Mouse (Mus musculus) 3134 (cell line): Measurements from ENCODE around the gene Osbpl11.
"Not testable (repeated sequence)": the region's sequence is repeated elsewhere in the genome, so short reads cannot be mapped to it uniquely, and the experiment has no call there.

ENCODE experiments used
- DNase-seq: peaks from one replicate; pipeline ENCODE4 v3.0.0-alpha.2; 2011; ENCODE audit warnings: low spot score; ENCODE audit not compliant: insufficient read length; ENCODE audit errors: extremely low read depth

Osbpl11 gene

DNA sequence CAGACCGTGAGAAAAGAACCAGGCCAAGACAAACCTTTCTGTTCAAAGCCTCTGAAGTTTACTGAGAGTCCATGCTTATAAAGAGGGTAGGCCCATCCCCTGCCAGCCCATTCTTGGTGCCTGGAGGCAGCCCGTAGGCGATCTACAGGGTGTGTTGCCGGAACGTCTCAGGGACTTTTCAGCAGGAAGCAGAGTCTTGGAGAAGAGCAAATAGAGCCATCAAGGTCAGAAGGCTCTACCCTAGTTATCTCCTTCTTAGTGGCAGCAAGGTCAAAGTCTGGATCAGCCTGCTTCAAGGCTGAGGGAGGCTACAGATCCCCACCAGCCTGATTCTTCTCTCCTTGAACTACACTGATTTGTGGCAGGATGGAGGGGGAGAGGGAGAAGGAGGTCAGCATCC lies 8.0 kb upstream of the Osbpl11 start:
- not testable (repeated sequence) for DNase-seq

DNA sequence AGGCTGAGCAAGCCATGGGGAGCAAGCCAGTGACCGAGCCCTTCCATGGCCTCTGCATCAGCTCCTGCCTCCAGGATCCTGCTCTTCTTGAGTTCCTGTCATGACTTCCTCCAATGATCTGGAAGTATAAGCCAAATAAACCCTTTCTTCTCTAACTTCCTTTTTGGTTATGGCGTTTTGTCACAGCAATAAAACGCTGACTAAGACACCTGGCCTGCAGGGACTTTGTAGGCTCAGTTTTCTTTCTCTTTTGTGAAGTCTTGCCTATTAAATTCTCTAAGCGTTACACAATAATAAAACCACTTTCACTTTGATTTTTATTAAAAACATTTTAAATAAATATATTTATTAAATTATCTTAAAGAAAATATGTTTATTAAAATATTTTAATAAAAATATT lies 7.1 kb upstream of the Osbpl11 start:
- no peak for DNase-seq

DNA sequence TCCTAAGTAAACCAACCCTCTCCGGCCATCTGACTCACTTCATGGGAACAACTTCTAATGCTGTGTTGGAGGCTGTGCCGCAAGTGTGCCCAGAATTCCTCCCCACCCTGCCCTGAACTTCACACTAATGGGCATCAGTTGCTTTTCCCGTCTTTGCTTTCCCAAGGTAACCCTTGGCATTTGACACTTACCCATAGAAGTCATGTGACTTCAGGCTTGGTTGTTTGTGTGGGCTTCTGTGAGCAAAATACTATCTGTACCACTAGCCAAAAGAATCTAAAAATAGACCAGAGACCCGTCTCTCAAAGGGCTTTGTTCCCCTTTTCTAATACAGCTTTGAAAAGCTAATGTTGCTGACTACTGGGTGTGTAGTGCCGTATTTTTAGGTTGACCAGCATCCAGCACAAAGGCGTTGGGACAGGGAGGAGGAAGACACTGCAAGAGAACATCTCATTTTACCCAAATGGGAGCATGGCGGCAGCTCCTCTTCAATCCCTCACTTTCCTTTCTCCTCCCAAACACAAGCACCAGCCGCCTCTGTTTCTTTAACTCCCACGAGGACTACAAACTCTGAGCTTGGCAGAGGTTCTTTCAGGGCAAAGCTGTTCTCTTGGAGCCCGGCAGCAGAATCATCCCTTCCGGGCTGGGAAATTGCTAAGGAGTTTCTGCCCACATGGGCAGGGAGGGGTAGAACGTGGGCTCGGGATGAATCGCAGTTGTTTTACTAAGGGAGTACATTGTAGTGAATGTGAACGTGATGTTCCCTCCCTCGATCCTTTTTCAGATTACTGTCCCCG lies 6.4 kb upstream of the Osbpl11 start:
- no peak for DNase-seq

DNA sequence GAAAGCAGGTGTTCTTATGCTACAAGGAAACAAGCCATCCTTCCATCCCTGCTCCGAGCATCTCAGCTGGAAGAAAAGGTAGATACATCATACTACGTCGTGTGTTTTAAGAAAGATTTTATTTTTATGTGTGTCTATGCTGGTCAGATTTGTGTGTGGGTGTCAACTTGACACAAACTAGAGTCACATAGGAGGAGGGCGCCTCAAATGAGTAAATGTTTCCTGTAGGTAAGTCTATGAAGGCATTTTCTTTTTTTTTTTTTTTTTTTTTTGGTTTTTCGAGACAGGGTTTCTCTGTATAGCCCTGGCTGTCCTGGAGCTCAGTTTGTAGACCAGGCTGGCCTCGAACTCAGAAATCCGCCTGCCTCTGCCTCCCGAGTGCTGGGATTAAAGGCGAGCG lies 5.6 kb upstream of the Osbpl11 start:
- DNase-seq, result not testable (repeated sequence)

DNA sequence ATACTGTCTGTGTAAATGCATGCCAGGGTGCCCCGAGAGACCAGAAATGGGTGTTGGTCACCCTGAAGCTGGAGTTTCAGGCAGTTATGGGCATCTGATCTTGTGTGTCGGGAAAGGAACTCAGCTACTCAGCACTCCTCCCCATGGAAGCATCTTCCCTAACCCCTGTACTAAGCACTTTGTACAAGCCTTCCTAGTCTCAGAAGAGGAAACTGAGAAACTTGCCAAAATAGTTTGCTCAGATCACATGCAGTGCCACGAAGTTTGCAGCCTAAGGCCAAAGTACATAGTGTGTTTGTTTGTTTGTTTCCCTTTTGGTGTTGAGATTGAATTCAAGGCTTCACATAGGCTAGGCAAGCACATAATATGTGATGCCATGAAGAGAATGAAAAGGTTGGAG lies 5.0 kb upstream of the Osbpl11 start:
- DNase-seq, result no peak

DNA sequence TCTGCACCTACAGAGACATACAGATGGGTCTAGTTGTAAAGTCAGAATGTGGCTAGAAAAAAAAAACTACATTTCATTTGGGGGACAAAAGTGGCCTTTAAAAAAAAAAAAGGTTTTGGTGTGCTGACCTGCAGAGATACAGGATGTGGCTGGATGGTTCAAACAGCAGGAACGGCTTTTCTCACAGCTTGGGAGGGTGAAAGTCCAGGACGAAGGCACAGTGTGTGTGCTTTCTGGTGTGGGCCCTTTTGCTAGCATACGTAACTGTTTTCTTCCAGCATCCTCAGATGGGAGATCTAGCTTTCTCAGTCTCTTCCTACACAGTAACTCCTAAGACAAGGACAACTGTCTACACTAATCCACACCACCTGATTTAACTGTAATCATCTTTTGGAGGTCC lies 4.1 kb upstream of the Osbpl11 start:
- DNase-seq, result no peak

DNA sequence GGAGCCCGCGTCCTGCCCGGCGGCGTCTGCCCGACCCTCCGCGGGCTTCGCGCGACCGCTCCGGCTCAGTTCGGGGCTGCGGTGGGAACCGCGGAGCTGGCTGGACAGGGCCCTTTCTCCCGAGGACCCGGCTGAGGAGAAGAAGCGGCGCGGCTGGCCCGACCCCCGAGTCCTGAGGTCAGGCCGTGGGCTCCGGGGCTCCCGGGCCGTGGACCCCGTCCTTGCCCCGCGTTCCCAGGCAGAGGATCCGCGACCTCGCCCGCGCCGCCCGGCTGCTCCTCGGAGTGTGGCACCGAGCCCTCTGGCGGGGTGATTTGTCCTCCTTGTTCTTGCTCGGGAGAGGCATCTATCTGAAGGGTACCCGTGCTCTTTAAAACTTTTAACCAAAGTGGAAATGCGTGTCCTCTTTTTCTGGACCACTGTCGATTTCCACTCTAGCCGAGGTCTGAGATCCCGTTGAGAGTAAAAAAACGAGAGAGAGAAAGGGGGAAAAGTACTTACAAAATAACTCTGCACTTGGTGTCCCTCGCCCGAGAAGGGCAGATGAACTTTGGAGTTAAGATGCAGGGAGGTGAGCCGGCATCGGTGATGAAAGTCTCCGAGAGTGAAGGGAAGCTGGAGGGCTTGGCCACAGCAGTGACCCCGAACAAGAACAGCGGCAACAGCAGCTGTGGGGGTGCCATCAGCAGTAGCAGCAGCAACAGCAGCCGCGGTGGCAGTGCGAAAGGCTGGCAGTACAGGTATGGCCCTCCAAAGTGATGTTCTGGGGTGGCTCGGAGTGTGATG lies 583 bp downstream of the Osbpl11 start:
- peak; percentile 59 for DNase-seq

DNA sequence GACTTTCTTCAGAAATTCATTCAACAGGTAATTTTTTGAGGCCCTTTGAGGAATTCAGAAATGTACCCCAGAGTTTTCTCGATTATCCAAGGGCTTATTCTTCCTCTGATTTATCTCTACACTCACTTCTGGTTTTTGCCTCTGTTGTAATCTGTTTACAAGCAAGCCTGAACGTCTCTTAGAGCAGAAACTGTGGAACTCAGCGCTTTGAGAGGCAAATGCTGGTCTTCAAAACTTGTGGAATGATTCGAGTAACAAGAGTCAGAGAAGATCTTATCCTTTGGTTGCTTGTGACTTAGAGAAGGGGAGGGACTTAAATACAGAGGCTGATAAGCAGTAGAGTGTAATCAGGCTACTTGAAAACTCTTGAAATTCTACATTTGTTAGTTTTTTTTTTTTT lies 1.3 kb downstream of the Osbpl11 start:
- DNase-seq, result no peak

DNA sequence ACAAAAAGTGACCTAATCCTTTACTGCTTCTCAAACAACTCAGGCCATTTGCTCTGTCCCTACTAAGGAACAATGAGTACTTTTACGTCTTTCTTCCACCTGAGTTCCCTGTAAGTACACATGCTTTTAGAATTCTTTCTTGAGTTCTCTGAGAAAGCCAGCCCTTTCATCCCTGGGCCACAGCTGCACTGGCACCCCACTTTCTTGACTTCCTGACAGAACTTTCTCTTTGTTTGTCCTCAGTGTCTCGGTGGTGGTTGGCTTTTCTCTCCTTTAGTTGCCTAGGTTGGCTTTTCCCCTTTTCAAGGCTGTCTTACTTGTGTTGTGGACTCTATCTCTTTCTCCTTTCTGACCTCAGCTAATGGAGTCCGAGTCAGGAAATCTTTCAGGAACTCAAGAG lies 3.2 kb downstream of the Osbpl11 start:
- no peak for DNase-seq

DNA sequence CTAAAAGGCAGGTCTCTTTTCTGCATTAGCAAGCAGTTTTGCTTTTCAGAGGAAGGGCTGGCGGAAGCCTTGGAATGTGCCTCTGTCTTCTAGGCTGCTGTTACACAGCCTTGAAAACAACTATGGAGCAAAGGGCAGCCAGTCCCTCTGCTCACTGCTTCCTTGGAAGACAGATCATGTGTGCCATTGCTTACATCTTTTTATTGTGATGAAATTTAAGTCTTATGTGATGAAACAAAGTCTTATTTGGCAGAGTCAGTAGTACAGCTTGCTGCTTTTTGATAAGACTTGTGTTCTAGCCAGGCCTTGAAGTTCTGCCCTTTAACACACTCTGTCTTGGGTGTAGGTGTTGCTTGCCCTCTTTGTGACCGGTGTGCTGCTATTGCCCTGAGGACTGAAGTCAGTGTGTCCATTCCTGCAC lies 6.8 kb downstream of the Osbpl11 start:
- DNase-seq, result no peak

DNA sequence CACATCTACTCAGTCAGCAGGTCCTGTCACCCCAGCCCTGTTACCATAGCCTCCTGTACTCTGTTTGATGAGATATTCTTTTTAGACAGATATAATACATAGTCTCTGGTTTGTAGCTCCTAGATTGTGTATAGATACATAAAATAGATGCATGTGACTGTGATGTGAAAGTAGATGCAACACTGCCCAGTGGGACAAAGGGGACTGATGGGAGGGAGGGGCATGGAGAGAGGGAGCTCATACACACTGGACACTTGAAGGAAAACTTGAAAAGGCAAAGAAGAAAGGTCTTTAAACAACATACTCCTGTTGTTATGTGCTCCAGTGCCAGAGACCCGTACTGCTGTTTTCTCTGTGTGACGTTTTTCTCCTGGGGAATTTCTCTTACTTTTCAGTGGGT lies 7.4 kb downstream of the Osbpl11 start:
- DNase-seq, result no peak

DNA sequence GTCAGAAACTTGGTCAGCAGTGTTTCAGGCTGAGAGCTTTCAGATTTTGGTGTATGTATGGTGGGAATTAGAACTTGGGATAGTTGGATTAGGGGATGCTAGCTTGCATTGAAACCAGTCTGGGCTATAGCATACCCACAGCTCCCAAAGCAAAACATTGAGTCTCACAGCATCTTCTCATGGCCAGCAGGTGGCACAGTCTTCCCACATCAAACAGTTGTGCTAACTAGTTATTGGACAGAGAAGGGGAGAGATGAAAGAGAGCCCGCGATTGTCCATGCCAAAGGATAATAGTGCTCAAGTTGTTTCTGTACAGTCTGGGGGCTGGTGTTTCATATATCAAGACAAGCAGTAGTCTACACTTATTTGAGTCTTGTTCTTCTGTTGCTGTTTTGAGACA lies 8.8 kb downstream of the Osbpl11 start:
- DNase-seq, result no peak

DNA sequence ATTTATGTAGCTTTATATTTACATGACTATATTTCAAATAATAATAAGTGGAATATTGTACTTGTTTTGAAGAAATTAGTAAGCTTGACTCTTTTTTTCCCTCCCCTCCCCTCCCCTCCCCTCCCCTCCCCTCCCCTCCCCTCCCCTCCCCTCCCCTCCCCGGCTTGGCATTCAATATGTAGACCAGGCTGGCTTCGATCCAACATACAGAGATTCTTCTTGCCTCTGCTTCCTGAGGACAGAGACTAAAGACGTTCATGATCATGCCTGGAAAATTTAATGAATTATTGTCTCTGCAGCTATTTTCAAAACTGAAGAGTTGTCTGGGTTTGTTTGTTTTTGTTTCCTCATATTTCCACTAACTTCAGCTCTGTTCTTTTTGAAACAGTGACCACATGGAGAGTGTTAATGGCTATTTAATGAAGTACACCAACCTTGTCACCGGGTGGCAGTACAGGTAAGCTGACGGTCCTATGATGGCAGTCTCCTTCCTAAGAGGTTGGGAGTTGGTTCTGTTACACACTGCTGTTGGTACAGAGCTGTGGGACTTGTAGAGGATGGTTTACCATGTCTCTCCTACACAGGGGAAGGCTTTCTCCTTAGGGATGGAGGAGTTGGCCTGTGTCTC lies 10.9 kb downstream of the Osbpl11 start:
- no peak for DNase-seq

DNA sequence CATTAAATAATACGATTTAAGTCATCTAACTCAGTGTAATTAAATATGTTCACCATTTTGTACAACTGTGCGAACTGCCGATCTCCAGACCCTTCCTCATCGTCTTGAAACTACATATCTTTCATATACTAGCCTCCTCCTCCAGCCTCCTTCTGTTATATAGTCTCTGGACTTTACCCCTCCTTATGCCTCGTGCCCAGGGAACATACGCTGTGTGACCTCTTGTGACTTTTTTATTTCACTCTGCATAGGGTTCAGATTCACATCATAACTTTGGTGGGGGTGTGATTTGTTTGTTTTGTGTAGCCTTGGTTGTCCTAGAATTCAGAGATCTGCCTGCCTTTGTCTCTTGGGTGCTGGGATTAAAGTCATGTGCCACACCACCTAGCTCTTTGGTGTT lies 11.7 kb downstream of the Osbpl11 start:
- no peak for DNase-seq

DNA sequence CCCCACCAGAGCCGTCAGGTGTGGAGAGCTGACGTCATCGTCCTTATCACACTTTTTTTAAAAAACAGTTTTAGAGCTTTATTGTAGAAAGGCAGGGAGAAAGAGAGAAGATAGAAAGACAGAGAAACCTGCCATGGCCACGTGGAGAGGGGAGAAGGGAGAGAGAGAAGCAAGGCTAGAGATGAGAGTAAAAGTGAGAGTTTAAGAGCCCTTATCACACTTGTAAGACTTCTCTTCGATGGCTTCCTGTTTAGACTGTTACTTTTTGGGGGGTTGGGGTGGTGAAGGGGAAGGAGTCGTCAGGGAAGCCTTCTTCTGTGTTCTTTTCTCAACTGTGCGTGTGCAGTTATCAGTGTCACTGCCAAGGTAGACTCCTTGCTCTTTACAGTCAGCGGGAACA lies 15.7 kb downstream of the Osbpl11 start:
- DNase-seq, result no peak

DNA sequence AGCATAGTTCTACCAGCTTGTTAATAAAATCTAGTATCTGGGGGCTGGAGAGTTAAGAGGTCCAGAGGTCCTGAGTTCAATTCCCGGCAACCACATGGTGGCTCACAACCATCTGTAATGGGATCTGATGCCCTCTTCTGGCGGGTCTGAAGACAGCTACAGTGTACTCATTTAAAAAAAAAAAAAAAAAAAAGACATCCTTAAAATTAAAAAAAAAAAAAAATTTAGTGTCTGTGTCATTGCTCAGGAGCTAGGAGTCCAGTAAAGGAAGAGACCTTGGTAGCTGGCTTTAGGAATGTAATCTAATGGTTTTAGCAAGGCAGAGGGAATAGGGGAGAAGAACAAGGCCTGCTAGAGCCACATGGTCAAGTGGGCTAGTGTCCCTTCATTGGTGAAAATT lies 25.9 kb downstream of the Osbpl11 start:
- no peak for DNase-seq

DNA sequence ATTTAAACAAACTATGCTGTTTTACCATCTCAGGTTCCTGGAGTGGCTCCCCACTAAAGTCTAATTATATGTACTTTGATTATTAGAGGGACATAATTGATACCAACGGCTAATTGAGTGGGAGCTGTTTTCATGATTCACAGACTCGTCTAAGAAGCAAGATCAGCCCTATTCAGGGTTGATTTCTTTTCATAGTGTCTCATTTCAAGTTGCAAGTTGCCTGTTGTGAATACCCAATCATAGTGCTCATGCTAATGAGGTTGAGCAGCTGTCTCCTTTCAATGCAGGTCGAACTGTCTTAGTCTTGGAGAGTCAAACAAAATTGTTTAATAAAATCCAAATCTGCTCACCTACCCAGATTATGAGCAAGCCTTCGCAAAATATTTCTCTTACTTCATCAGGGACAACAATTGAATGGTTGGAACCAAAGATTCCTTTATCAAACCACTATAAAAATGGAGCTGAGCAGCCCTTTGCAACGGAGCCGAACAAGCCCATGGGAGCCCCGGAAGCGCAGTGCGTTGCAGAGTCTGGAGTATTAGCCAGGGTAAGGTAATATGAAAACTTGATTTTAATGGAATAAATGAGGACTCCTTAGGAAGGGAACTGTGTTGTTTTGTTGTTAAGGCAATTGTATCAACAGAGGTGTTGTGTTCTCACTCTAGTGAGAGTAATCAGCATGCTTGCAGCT lies 31.6 kb downstream of the Osbpl11 start:
- no peak for DNase-seq

DNA sequence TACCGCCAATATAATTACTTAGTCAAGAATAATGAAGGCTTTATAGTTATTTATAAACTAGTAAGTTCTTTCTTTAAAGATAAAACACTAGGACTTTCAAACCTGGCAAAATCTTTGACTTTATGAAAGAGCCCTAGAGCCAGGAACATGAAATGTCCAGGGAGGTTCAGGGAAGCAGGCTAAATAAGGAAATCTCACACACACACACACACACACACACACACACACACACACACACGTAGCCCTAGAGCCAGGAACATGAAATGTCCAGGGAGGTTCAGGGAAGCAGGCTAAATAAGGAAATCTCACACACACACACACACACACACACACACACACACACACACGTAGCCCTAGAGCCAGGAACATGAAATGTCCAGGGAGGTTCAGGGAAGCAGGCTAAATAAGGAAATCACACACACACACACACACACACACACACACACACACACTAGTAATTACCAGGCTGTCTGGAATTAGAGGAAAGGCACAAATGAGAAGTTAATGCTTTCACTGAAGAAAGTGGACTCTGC lies 32.7 kb downstream of the Osbpl11 start:
- not testable (repeated sequence) for DNase-seq

DNA sequence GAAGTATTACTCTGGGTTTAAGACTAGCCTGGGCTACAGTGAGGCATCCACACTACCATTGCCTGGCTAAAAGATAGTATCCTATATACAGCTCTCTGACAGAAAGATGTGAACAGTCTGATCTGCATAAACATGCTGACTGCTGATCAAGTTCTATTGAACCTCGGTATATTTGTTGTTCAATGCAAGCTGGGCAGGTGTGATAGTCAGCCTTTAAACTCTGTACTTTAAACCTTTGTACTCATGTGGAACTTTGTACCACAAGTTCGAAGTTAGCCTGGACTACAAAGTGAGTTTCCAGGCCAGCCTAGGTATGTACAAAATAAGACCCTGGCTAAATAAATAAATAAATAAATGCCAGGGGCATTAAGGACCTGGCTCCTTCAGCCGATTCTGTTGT lies 37.6 kb downstream of the Osbpl11 start:
- no peak for DNase-seq

DNA sequence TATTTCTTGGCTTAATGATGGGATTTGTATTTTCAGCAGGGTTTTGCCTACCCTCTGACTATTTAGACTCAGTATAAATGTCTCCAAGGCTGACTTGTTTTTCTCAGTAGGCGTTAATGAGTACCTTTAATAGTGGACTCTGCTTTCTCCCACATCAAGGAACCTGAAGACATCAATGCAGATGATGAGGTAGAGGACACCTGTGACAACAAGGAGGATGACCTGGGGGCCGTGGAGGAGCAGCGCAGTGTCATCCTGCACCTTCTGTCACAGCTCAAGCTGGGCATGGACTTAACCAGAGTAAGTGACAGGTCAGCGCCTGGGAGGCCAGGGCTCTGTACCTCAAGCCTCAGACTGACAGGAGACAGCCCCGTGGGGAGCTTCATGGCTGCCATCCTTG lies 39.5 kb downstream of the Osbpl11 start:
- DNase-seq, result no peak

DNA sequence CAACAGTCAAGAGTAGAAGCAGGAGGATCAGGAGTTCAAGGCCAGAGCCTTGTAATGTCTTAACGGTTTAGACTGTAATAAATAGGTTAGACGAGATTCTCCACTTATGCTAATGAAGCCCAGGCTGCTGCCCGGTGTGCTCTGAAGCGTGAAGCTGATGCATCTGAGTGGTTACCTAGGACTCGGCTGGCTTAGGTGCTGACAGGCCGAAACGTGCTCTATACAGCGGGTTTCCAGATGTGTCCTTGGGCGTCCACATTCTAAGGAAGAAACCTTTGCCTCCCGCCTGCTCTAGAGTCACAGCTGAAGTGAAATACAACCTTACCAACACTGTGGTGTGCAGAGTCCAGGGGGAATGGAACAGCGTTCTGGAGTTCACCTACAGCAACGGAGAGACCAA lies 49.3 kb downstream of the Osbpl11 start:
- no peak for DNase-seq
